Mouse (Mus musculus): ENCODE results near the gene Atp6v1e1. TPM values are rescaled to one million over a fixed set of nuclear protein-coding genes. Genes with fewer than 3 reads are reported as not detected.

Gene Atp6v1e1
- polyA plus RNA-seq, 1 experiment = 206 TPM

DNA sequence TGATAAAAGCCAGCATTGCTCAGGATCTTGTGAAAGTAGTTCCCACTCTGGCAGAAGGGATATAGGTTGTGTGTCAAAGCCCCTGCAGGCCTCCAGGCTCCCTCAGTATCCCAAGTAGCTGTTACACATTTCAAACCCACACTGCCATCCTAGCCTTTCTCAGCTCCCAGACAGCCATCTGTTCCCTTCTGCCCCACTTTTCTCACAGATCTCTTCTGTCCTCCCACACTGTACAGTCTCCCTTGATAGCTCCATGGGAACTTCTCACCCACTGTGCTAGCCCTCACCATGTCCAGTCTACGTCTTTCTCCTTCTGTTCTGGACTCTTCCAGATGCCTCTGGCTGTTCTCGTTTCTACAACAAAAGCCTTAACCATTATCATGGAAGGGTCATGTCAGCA, 26.5 kb downstream of the Atp6v1e1 start:
- H3K4me2 ChIP-seq (ENCODE audit: low read depth) = no peak overlapping the region
- TF ChIP-seq POLR2AphosphoS2 (IDR thresholded peaks at IDR 0.05; ENCODE audit: insufficient read length, low read depth) = no peak
- no peak for TF ChIP-seq TCF12 (IDR thresholded peaks at IDR 0.05; ENCODE audit: insufficient read depth, poor library complexity, severe bottlenecking)
- TF ChIP-seq USF1 (IDR thresholded peaks at IDR 0.05; ENCODE audit: low read depth) = no peak
- no peak for TF ChIP-seq MAX (IDR thresholded peaks at IDR 0.05; ENCODE audit: low read depth)
- TF ChIP-seq MYOG (IDR thresholded peaks at IDR 0.05; ENCODE audit: control insufficient read depth in 1 of 3, insufficient read depth in 1 of 3, insufficient read length in 2 of 3, low read depth in 2 of 3) = no peak
- no peak for TF ChIP-seq E2F4 (IDR thresholded peaks at IDR 0.05; ENCODE audit: insufficient read depth)
- TF ChIP-seq CEBPB (IDR thresholded peaks at IDR 0.05; ENCODE audit: insufficient read depth, poor library complexity, severe bottlenecking) = no peak
- TF ChIP-seq SRF (IDR thresholded peaks at IDR 0.05; ENCODE audit: control insufficient read depth, insufficient read length, low read depth) = no peak
- no peak for TF ChIP-seq MYOD1 (IDR thresholded peaks at IDR 0.05; ENCODE audit: control insufficient read depth in 1 of 3, insufficient read length in 2 of 3, low read depth in 2 of 3)
- H3K27me3 ChIP-seq (ENCODE audit: control insufficient read depth, insufficient read depth, insufficient read length) = no peaks in the 10 kb centered on the region
- no peak overlapping the region for H3ac ChIP-seq (ENCODE audit: control insufficient read depth, insufficient read length)
- H3K36me3 ChIP-seq (ENCODE audit: control insufficient read depth, insufficient read depth) = peaks cover 36% of the 10 kb centered on the region
- no peaks in the 10 kb centered on the region for H3K79me2 ChIP-seq (ENCODE audit: control insufficient read depth, insufficient read depth)
- no peak overlapping the region for H3K4me3 ChIP-seq

- H3K79me2 ChIP-seq (ENCODE audit: control insufficient read depth, insufficient read depth) = no peaks in the 10 kb centered on the region
- H3K4me3 ChIP-seq = no peak overlapping the region
- no peak overlapping the region for H3ac ChIP-seq (ENCODE audit: control insufficient read depth, insufficient read length)
- H3K36me3 ChIP-seq (ENCODE audit: control insufficient read depth, insufficient read depth) = peaks cover 36% of the 10 kb centered on the region
- no peaks in the 10 kb centered on the region for H3K27me3 ChIP-seq (ENCODE audit: control insufficient read depth, insufficient read depth, insufficient read length)
- TF ChIP-seq POLR2A (IDR thresholded peaks at IDR 0.05; ENCODE audit: insufficient read length, low read depth) (no peak), MYOG (IDR thresholded peaks at IDR 0.05; ENCODE audit: control insufficient read depth in 1 of 3, insufficient read depth in 1 of 3, insufficient read length in 2 of 3, low read depth in 2 of 3) (peak; percentile 85 to 97 (median 93)), MYOD1 (IDR thresholded peaks at IDR 0.05; ENCODE audit: control insufficient read depth in 1 of 3, insufficient read length in 2 of 3, low read depth in 2 of 3) (peak; percentile 46 to 96 (median 76)), TCF3 (IDR thresholded peaks at IDR 0.05; ENCODE audit: insufficient read length, low read depth) (peak; percentile 52)
- no peak overlapping the region for H3K4me2 ChIP-seq (ENCODE audit: low read depth)
Observed at GRCm38 (mm10) chr6:120795422-120796086, 27.0 kb downstream of the Atp6v1e1 start.

DNA sequence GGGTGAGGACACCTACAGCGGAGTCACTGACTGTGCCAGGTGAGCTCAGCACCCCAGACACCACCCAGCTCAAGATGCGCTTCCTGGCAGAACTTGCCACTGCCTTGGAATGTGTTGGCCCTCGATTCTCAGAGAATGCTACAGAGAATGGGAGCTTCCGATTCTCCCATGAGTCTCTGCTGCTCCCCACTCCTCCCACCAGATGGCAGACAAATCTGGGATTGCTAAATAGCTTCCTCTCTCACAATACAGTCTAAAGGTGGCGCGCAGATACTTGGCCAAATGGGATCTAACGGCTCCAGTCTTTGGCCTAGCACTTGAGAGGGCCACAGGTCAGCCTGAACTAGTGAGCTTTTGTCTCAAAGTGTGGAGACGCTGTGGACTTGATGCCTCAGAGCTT, 29.6 kb downstream of the Atp6v1e1 start:
- no peak overlapping the region for H3K4me3 ChIP-seq

GRCm38 (mm10) chr6:120790717-120791116, 31.9 kb downstream of the Atp6v1e1 start:
- Histone ChIP-seq H3K27me3 (ENCODE audit: control insufficient read depth, insufficient read depth, insufficient read length) (no peaks in the 10 kb centered on the region), H3K79me2 (ENCODE audit: control insufficient read depth, insufficient read depth) (no peaks in the 10 kb centered on the region), H3ac (ENCODE audit: control insufficient read depth, insufficient read length) (no peak overlapping the region), H3K4me3 (no peak overlapping the region), H3K4me2 (ENCODE audit: low read depth) (no peak overlapping the region), H3K36me3 (ENCODE audit: control insufficient read depth, insufficient read depth) (peaks cover 9% of the 10 kb centered on the region)
- no peak for TF ChIP-seq POLR2AphosphoS2 (IDR thresholded peaks at IDR 0.05; ENCODE audit: insufficient read length, low read depth)
- TF ChIP-seq MYOD1 (IDR thresholded peaks at IDR 0.05; ENCODE audit: control insufficient read depth in 1 of 3, insufficient read length in 2 of 3, low read depth in 2 of 3) = no peak
- TF ChIP-seq USF1 (IDR thresholded peaks at IDR 0.05; ENCODE audit: low read depth) = no peak
- no peak for TF ChIP-seq E2F4 (IDR thresholded peaks at IDR 0.05; ENCODE audit: insufficient read depth)
- TF ChIP-seq SRF (IDR thresholded peaks at IDR 0.05; ENCODE audit: control insufficient read depth, insufficient read length, low read depth) = no peak
- TF ChIP-seq MAX (IDR thresholded peaks at IDR 0.05; ENCODE audit: low read depth) = no peak
- TF ChIP-seq TCF3 (IDR thresholded peaks at IDR 0.05; ENCODE audit: insufficient read length, low read depth) = no peak
- TF ChIP-seq MYOG (IDR thresholded peaks at IDR 0.05; ENCODE audit: control insufficient read depth in 1 of 3, insufficient read depth in 1 of 3, insufficient read length in 2 of 3, low read depth in 2 of 3) = no peak
- no peak for TF ChIP-seq TCF12 (IDR thresholded peaks at IDR 0.05; ENCODE audit: insufficient read depth, poor library complexity, severe bottlenecking)
- TF ChIP-seq REST (IDR thresholded peaks at IDR 0.05; ENCODE audit: insufficient read depth, insufficient read length) = no peak
- no peak for TF ChIP-seq POLR2A (IDR thresholded peaks at IDR 0.05; ENCODE audit: insufficient read length, low read depth)
- no peak for TF ChIP-seq CEBPB (IDR thresholded peaks at IDR 0.05; ENCODE audit: insufficient read depth, poor library complexity, severe bottlenecking)

More for the DNA sequence above, 29.6 kb downstream of the Atp6v1e1 start:
- TF ChIP-seq TCF3 (IDR thresholded peaks at IDR 0.05; ENCODE audit: insufficient read length, low read depth) (no peak), REST (IDR thresholded peaks at IDR 0.05; ENCODE audit: insufficient read depth, insufficient read length) (no peak), MAX (IDR thresholded peaks at IDR 0.05; ENCODE audit: low read depth) (no peak), TCF12 (IDR thresholded peaks at IDR 0.05; ENCODE audit: insufficient read depth, poor library complexity, severe bottlenecking) (no peak), POLR2A (IDR thresholded peaks at IDR 0.05; ENCODE audit: insufficient read length, low read depth) (no peak), MYOG (IDR thresholded peaks at IDR 0.05; ENCODE audit: control insufficient read depth in 1 of 3, insufficient read depth in 1 of 3, insufficient read length in 2 of 3, low read depth in 2 of 3) (no peak), CEBPB (IDR thresholded peaks at IDR 0.05; ENCODE audit: insufficient read depth, poor library complexity, severe bottlenecking) (no peak), POLR2AphosphoS2 (IDR thresholded peaks at IDR 0.05; ENCODE audit: insufficient read length, low read depth) (no peak), USF1 (IDR thresholded peaks at IDR 0.05; ENCODE audit: low read depth) (no peak), E2F4 (IDR thresholded peaks at IDR 0.05; ENCODE audit: insufficient read depth) (no peak), SRF (IDR thresholded peaks at IDR 0.05; ENCODE audit: control insufficient read depth, insufficient read length, low read depth) (no peak)
- H3K27me3 ChIP-seq (ENCODE audit: control insufficient read depth, insufficient read depth, insufficient read length) = no peaks in the 10 kb centered on the region
- no peaks in the 10 kb centered on the region for H3K79me2 ChIP-seq (ENCODE audit: control insufficient read depth, insufficient read depth)
- H3K4me2 ChIP-seq (ENCODE audit: low read depth) = no peak overlapping the region
- H3ac ChIP-seq (ENCODE audit: control insufficient read depth, insufficient read length) = no peak overlapping the region
- H3K36me3 ChIP-seq (ENCODE audit: control insufficient read depth, insufficient read depth) = peaks cover 23% of the 10 kb centered on the region

- no peak for TF ChIP-seq POLR2A (IDR thresholded peaks at IDR 0.05; ENCODE audit: insufficient read length, low read depth)
- TF ChIP-seq POLR2AphosphoS2 (IDR thresholded peaks at IDR 0.05; ENCODE audit: insufficient read length, low read depth) = no peak
- no peak for TF ChIP-seq CEBPB (IDR thresholded peaks at IDR 0.05; ENCODE audit: insufficient read depth, poor library complexity, severe bottlenecking)
- no peak for TF ChIP-seq REST (IDR thresholded peaks at IDR 0.05; ENCODE audit: insufficient read depth, insufficient read length)
- TF ChIP-seq TCF3 (IDR thresholded peaks at IDR 0.05; ENCODE audit: insufficient read length, low read depth) = no peak
- TF ChIP-seq USF1 (IDR thresholded peaks at IDR 0.05; ENCODE audit: low read depth) = no peak
- TF ChIP-seq MYOG (IDR thresholded peaks at IDR 0.05; ENCODE audit: control insufficient read depth in 1 of 3, insufficient read depth in 1 of 3, insufficient read length in 2 of 3, low read depth in 2 of 3) = no peak
- TF ChIP-seq MAX (IDR thresholded peaks at IDR 0.05; ENCODE audit: low read depth) = no peak
- no peak for TF ChIP-seq MYOD1 (IDR thresholded peaks at IDR 0.05; ENCODE audit: control insufficient read depth in 1 of 3, insufficient read length in 2 of 3, low read depth in 2 of 3)
- no peak for TF ChIP-seq SRF (IDR thresholded peaks at IDR 0.05; ENCODE audit: control insufficient read depth, insufficient read length, low read depth)
- no peak for TF ChIP-seq E2F4 (IDR thresholded peaks at IDR 0.05; ENCODE audit: insufficient read depth)
- H3K79me2 ChIP-seq (ENCODE audit: control insufficient read depth, insufficient read depth) = no peaks in the 10 kb centered on the region
- no peak overlapping the region for H3K4me2 ChIP-seq (ENCODE audit: low read depth)
- no peaks in the 10 kb centered on the region for H3K27me3 ChIP-seq (ENCODE audit: control insufficient read depth, insufficient read depth, insufficient read length)
- H3K4me3 ChIP-seq = no peak overlapping the region
- H3ac ChIP-seq (ENCODE audit: control insufficient read depth, insufficient read length) = no peak overlapping the region
- H3K36me3 ChIP-seq (ENCODE audit: control insufficient read depth, insufficient read depth) = peaks cover 9% of the 10 kb centered on the region
Observed at GRCm38 (mm10) chr6:120790153-120790552, 32.4 kb downstream of the Atp6v1e1 start.
